Mouse (Mus musculus) forebrain, embryonic 13.5 days (tissue): ENCODE measurements around the gene Mef2a. TPM values are rescaled to one million over a fixed set of nuclear protein-coding genes. Genes with fewer than 3 reads are reported as not detected.

Source experiments
- ATAC-seq: fragments of 200-750 bp; cut with Nextera tagmentation; 2 replicates; pipeline ENCODE4 v1.8.0; 2017
- H3K27ac ChIP-seq: fragments of 300-500 bp; sonication (generic); 2 replicates; pipeline ENCODE4 v1.5.1; 2015; ENCODE audit warnings: inconsistent platforms, mild to moderate bottlenecking, moderate library complexity
- H3K27me3 ChIP-seq: fragments of 300-500 bp; sonication (generic); 2 replicates; pipeline ENCODE4 v1.6.1; 2015; ENCODE audit warnings: mild to moderate bottlenecking, inconsistent platforms
- H3K36me3 ChIP-seq: fragments of 300-500 bp; sonication (generic); 2 replicates; pipeline ENCODE4 v1.6.1; 2015; ENCODE audit warnings: mild to moderate bottlenecking, inconsistent platforms; ENCODE audit not compliant: poor library complexity, severe bottlenecking
- H3K4me1 ChIP-seq: fragments of 300-500 bp; sonication (generic); 2 replicates; pipeline ENCODE4 v1.6.1; 2015; ENCODE audit warnings: inconsistent platforms
- H3K4me2 ChIP-seq: fragments of 300-500 bp; sonication (generic); 2 replicates; pipeline ENCODE4 v1.6.1; 2015; ENCODE audit warnings: inconsistent platforms, mild to moderate bottlenecking, moderate library complexity
- H3K4me3 ChIP-seq: fragments of 300-500 bp; sonication (generic); 2 replicates; pipeline ENCODE4 v1.5.1; 2015; ENCODE audit warnings: mild to moderate bottlenecking, inconsistent platforms
- H3K9ac ChIP-seq: fragments of 300-500 bp; sonication (generic); 2 replicates; pipeline ENCODE4 v1.6.1; 2015; ENCODE audit warnings: mild to moderate bottlenecking, inconsistent platforms
- H3K9me3 ChIP-seq: fragments of 300-500 bp; sonication (generic); replicated peaks from 2 replicates; pipeline ENCODE4 v1.6.1; 2016; ENCODE audit warnings: inconsistent platforms
- WGBS: fragments of 180-500 bp; shearing (Covaris S2); methylation state at CpG from one replicate; pipeline ENCODE4 v1.1.7; 2015; 5-methylcytosine and 5-hydroxymethylcytosine counted together
- polyA plus RNA-seq: library from polyadenylated mRNA; unstranded; fragments of >200 nt; fragmentation: Nextera tagmentation; extraction: Ambion mirVana; gene quantifications from 2 replicates; pipeline ENCODE4 v1.2.1, GENCODE M21; 2015

The Mef2a gene
- polyA plus RNA-seq, 1 experiment from 2014 or later = 26.0 TPM

DNA sequence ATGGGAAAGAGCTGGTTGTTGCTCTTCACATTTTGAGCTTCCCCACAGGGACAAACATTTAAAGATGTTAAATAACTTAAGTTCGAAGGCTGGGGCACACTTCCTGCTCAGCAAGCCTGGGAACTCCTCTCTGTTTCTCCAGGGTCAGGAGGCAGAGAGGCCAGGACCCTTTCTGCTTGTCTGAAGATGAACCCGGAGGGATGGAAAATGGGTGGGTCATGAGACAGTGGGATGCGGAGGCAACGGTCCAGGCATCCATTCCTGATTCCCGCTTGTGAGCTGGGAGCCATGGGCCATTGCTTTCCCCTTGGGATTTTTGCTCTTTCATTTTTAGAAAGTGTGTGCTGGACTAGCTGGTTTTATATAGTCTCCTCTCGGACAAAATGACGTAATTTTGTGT is 17.4 kb upstream of the Mef2a start:
- Histone ChIP-seq H3K4me3 (no peak overlapping the region), H3K9me3 (no peaks in the 10 kb centered on the region), H3K4me1 (no peaks in the 10 kb centered on the region), H3K9ac (no peak overlapping the region), H3K4me2 (no peak overlapping the region), H3K27ac (no peak overlapping the region), H3K36me3 (no peaks in the 10 kb centered on the region), H3K27me3 (no peaks in the 10 kb centered on the region)
- WGBS = 85% methylated on average over 7 of the region's 7 CpGs
- no peak for ATAC-seq

DNA sequence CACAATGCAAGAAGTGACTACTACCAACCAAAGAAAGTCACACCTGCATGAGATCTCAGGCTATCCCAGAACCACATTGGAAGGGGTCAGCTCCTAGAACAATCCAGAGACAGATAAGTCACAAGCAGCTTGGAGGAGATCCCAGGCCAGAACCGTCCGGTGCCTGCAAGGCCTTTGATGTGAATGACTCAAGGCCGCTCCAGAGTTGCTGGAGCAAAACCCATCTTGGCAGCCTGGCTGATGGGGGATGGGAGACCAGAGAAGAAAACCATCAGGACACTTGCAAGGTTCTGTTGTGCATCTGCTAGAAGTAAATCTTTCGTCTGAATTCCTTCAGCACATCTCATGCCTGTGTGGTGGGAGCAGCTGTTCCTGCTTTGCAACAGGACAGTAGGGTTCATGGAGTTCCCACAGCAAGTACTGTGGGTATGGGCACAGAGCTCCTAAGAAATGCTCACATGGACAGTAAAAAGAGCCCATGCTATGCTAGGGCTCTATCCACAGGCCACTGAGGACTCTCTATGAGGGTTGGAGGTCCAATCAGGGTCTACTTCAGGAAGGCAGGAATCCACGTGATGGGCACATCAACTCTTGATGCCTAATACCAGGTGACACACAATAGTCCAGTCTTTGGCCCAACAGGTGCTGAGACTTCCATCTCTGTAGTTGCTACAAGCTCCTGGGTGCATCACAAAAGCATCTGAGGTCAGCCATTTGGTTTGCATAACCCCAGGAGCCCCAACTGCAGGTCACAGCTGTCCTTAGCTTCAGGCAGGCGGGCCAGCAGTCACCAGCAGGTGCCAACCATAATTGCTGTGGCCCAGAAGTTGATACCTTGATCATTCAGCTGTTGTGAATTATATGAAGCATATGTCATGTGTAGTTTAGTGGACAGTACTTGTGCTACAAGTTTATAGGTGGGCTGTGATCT is 12.5 kb upstream of the Mef2a start:
- Histone ChIP-seq H3K9me3 (no peaks in the 10 kb centered on the region), H3K9ac (no peak overlapping the region), H3K4me2 (no peak overlapping the region), H3K4me1 (no peaks in the 10 kb centered on the region), H3K27ac (no peak overlapping the region), H3K4me3 (no peak overlapping the region), H3K27me3 (no peaks in the 10 kb centered on the region), H3K36me3 (no peaks in the 10 kb centered on the region)
- 88% methylated on average over 6 of the region's 6 CpGs for WGBS
- ATAC-seq = no peak

- H3K4me3 ChIP-seq = no peak overlapping the region
- H3K4me2 ChIP-seq = no peak overlapping the region
- no peaks in the 10 kb centered on the region for H3K27me3 ChIP-seq
- 89% methylated on average over 6 of the region's 6 CpGs for WGBS
- no peaks in the 10 kb centered on the region for H3K9me3 ChIP-seq
- no peak overlapping the region for H3K27ac ChIP-seq
- H3K4me1 ChIP-seq = no peaks in the 10 kb centered on the region
- no peak for ATAC-seq
- no peaks in the 10 kb centered on the region for H3K36me3 ChIP-seq
- no peak overlapping the region for H3K9ac ChIP-seq
Measured at GRCm38 (mm10) chr7:67380174-67381129, 7.8 kb upstream of the Mef2a start.

DNA sequence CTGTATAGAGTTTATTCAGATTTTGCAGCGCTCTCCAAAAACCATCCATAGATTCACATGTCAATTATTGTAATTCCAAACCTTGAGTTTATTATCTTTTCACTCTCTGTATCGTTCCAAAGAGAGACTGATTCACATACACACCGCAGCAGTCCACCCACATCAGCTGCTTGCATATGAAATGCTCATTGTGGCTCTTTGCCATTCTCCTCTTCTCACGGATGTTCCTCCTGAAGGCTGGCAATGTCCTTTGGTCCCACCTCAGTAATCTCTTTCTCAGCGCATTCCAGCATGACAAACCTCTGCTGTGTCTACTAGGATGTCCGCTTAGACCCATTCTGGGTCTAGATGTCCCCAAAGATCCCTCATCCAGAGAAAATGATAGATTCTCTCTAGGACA is 4.1 kb upstream of the Mef2a start:
- H3K4me3 ChIP-seq = no peak overlapping the region
- 92% methylated on average over 6 of the region's 6 CpGs for WGBS
- ATAC-seq = no peak
- no peaks in the 10 kb centered on the region for H3K9me3 ChIP-seq
- H3K4me2 ChIP-seq = no peak overlapping the region
- peaks cover 13% of the 10 kb centered on the region for H3K4me1 ChIP-seq
- no peak overlapping the region for H3K9ac ChIP-seq
- H3K36me3 ChIP-seq = no peaks in the 10 kb centered on the region
- H3K27ac ChIP-seq = no peak overlapping the region
- H3K27me3 ChIP-seq = no peaks in the 10 kb centered on the region

DNA sequence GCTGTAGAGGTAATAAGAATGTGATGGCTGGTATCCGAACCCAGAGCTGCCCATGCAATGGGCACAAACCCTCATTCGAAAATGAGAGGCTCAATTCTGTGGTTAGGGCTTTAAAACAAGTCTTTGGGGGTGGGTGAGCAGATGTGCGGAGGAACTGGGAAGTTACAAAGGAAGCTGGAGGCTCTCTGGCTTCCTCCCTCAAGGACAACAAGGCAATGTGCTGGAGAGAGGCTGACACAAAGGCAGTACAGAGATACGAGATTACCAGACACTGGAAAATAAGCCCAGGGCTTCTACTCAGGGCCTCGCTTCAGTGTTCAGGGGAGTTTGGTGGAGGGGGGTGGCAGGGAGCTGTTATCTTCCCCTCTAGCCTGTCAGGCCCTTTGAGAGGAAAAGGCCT is 1.3 kb upstream of the Mef2a start:
- peaks cover 25% of the 10 kb centered on the region for H3K4me1 ChIP-seq
- no peak overlapping the region for H3K9ac ChIP-seq
- H3K4me3 ChIP-seq = no peak overlapping the region
- WGBS = 49% methylated on average over 5 of the region's 5 CpGs
- no peaks in the 10 kb centered on the region for H3K9me3 ChIP-seq
- no peaks in the 10 kb centered on the region for H3K36me3 ChIP-seq
- H3K27me3 ChIP-seq = no peaks in the 10 kb centered on the region
- peak overlapping the region; percentile 99 for H3K27ac ChIP-seq
- no peak for ATAC-seq
- H3K4me2 ChIP-seq = peak overlapping the region; percentile 95

- Histone ChIP-seq H3K4me3 (peak overlapping the region; percentile 85), H3K27ac (peak overlapping the region; percentile 99), H3K9ac (peak overlapping the region; percentile 96), H3K27me3 (no peaks in the 10 kb centered on the region), H3K4me2 (peak overlapping the region; percentile 95), H3K9me3 (no peaks in the 10 kb centered on the region), H3K36me3 (no peaks in the 10 kb centered on the region), H3K4me1 (peaks cover 25% of the 10 kb centered on the region)
- 31% methylated on average over 6 of the region's 6 CpGs for WGBS
- ATAC-seq = no peak; the same call in 1 of the 2 replicates
Measured at GRCm38 (mm10) chr7:67373584-67373960, 914 bp upstream of the Mef2a start.

GRCm38 (mm10) chr7:67371891-67372672 is 576 bp downstream of the Mef2a start:
- Histone ChIP-seq H3K4me3 (peak overlapping the region; percentile 85), H3K27me3 (no peaks in the 10 kb centered on the region), H3K9ac (peak overlapping the region; percentile 96), H3K9me3 (no peaks in the 10 kb centered on the region), H3K36me3 (no peaks in the 10 kb centered on the region), H3K27ac (peak overlapping the region; percentile 99), H3K4me1 (peaks cover 25% of the 10 kb centered on the region), H3K4me2 (peak overlapping the region; percentile 95)
- peak; percentile 82 for ATAC-seq
- under 1% methylated on average over 34 of the region's 75 CpGs for WGBS

GRCm38 (mm10) chr7:67371351-67371890 is 1.2 kb downstream of the Mef2a start:
- Histone ChIP-seq H3K27me3 (no peaks in the 10 kb centered on the region), H3K4me3 (peak overlapping the region; percentile 85), H3K4me1 (peaks cover 25% of the 10 kb centered on the region), H3K36me3 (no peaks in the 10 kb centered on the region), H3K9ac (peak overlapping the region; percentile 96), H3K4me2 (peak overlapping the region; percentile 95), H3K27ac (no peak overlapping the region), H3K9me3 (no peaks in the 10 kb centered on the region)
- WGBS = 13% methylated on average over 10 of the region's 10 CpGs
- no peak for ATAC-seq

- WGBS = 72% methylated on average over 4 of the region's 4 CpGs
- Histone ChIP-seq H3K27me3 (no peaks in the 10 kb centered on the region), H3K4me2 (no peak overlapping the region), H3K4me3 (no peak overlapping the region), H3K27ac (no peak overlapping the region), H3K9me3 (no peaks in the 10 kb centered on the region), H3K4me1 (peaks cover 25% of the 10 kb centered on the region), H3K9ac (no peak overlapping the region), H3K36me3 (no peaks in the 10 kb centered on the region)
- ATAC-seq = no peak
Measured at GRCm38 (mm10) chr7:67369645-67370044, 3.0 kb downstream of the Mef2a start.

GRCm38 (mm10) chr7:67368394-67368793 is 4.3 kb downstream of the Mef2a start:
- no peak for ATAC-seq
- H3K9ac ChIP-seq = no peak overlapping the region
- no peaks in the 10 kb centered on the region for H3K36me3 ChIP-seq
- no peaks in the 10 kb centered on the region for H3K9me3 ChIP-seq
- no peak overlapping the region for H3K27ac ChIP-seq
- H3K4me3 ChIP-seq = no peak overlapping the region
- no peak overlapping the region for H3K4me2 ChIP-seq
- H3K27me3 ChIP-seq = no peaks in the 10 kb centered on the region
- WGBS = 90% methylated on average over 2 of the region's 2 CpGs
- H3K4me1 ChIP-seq = peaks cover 16% of the 10 kb centered on the region

DNA sequence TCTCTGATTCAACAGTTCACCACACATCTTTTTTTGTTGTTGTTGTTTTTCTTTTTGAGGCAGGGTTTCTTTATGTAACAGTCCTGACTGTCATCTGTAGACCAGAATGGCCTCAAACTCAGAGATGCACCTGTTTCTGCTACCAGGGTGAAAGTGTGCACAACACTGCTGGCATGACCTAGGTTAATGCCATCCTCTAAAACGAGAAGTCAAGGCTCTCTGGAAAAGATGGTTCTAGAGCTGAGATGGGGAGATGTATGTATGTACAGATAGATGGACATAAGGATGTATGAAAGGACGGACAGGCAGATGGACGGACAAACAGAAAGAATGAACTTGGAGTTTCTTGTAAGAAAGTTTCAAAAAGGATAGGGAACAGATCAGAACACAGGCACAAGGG is 12.1 kb downstream of the Mef2a start:
- no peak overlapping the region for H3K27ac ChIP-seq
- no peak overlapping the region for H3K4me3 ChIP-seq
- 88% methylated on average over 3 of the region's 3 CpGs for WGBS
- no peaks in the 10 kb centered on the region for H3K4me1 ChIP-seq
- H3K4me2 ChIP-seq = no peak overlapping the region
- H3K36me3 ChIP-seq = peaks cover 4% of the 10 kb centered on the region; the same call in 1 of the 2 replicates
- no peaks in the 10 kb centered on the region for H3K27me3 ChIP-seq
- H3K9me3 ChIP-seq = peaks cover 4% of the 10 kb centered on the region
- no peak for ATAC-seq
- H3K9ac ChIP-seq = no peak overlapping the region
